Mouse (Mus musculus) hindbrain, embryonic 13.5 days (tissue): ENCODE data around the gene Olfr1278. TPM values are rescaled to one million over a fixed set of nuclear protein-coding genes. Genes with fewer than 3 reads are reported as not detected.
"Not testable (repeated sequence)": the region's sequence is repeated elsewhere in the genome, so short reads cannot be mapped to it uniquely, and the experiment has no call there.

ENCODE experiments used
- ATAC-seq: fragments of 200-750 bp; cut with Nextera tagmentation; 2 replicates; pipeline ENCODE4 v1.8.0; 2017; ENCODE audit warnings: moderate TSS enrichment; ENCODE audit not compliant: low FRiP score
- H3K27ac ChIP-seq: fragments of 300-500 bp; sonication (generic); 2 replicates; pipeline ENCODE4 v1.5.1; 2015; ENCODE audit warnings: inconsistent platforms, mild to moderate bottlenecking, moderate library complexity
- H3K27me3 ChIP-seq: fragments of 300-500 bp; sonication (generic); 2 replicates; pipeline ENCODE4 v1.6.1; 2015; ENCODE audit warnings: mild to moderate bottlenecking, inconsistent platforms
- H3K36me3 ChIP-seq: fragments of 300-500 bp; sonication (generic); 2 replicates; pipeline ENCODE4 v1.6.1; 2015; ENCODE audit warnings: mild to moderate bottlenecking, inconsistent platforms
- H3K4me1 ChIP-seq: fragments of 300-500 bp; sonication (generic); replicated peaks from 2 replicates; pipeline ENCODE4 v1.6.1; 2015; ENCODE audit warnings: inconsistent platforms
- H3K4me2 ChIP-seq: fragments of 300-500 bp; sonication (generic); 2 replicates; pipeline ENCODE4 v1.6.1; 2015; ENCODE audit warnings: inconsistent platforms, mild to moderate bottlenecking, moderate library complexity
- H3K4me3 ChIP-seq: fragments of 300-500 bp; sonication (generic); 2 replicates; pipeline ENCODE4 v1.5.1; 2015; ENCODE audit warnings: mild to moderate bottlenecking, inconsistent platforms
- H3K9ac ChIP-seq: fragments of 300-500 bp; sonication (generic); 2 replicates; pipeline ENCODE4 v1.6.1; 2015; ENCODE audit warnings: mild to moderate bottlenecking, inconsistent platforms
- H3K9me3 ChIP-seq: fragments of 300-500 bp; sonication (generic); 2 replicates; pipeline ENCODE4 v1.6.1; 2016; ENCODE audit warnings: inconsistent platforms
- WGBS: fragments of 180-500 bp; shearing (Covaris S2); methylation state at CpG from one replicate; pipeline ENCODE4 v1.1.7; 2015; 5-methylcytosine and 5-hydroxymethylcytosine counted together
- polyA plus RNA-seq: library from polyadenylated mRNA; unstranded; fragments of >200 nt; fragmentation: Nextera tagmentation; extraction: Ambion mirVana; gene quantifications from 2 replicates; pipeline ENCODE4 v1.2.1, GENCODE M21; 2015

Gene Olfr1278
- polyA plus RNA-seq, result not detected in 2 replicates

DNA sequence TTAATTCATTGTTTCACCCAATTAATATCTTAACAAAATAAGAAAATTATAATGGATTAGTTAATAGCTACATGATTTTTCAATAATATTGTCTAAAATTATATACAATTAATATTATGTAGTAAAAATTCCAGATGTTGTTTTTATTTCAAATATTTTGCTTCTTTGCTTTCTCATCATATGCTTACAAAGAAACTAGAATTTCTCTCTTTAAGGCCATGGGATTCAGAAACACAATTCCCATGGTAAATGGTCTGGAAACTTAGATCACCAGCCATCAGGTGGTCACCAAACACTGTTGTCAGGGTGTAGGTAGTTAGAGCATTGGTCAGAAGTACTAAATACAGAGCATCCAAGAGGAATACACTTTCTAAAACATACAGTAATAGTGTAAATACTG is at the start of gene Olfr1278:
Gene Olfr1278, plus strand, starts transcription at position 301 of the 400 bp plus-strand sequence.
- no peaks in the 10 kb centered on the region for H3K27me3 ChIP-seq
- H3K4me3 ChIP-seq, result no peak within 1 kb of the TSS
- no peaks in the 10 kb centered on the region for H3K4me1 ChIP-seq
- H3K36me3 ChIP-seq, result no peaks in the 10 kb centered on the region
- H3K27ac ChIP-seq, result no peak within 1 kb of the TSS
- no peak within 1 kb of the TSS for H3K4me2 ChIP-seq
- no peaks in the 10 kb centered on the region for H3K9me3 ChIP-seq
- ATAC-seq, result no peak
- no peak within 1 kb of the TSS for H3K9ac ChIP-seq

DNA sequence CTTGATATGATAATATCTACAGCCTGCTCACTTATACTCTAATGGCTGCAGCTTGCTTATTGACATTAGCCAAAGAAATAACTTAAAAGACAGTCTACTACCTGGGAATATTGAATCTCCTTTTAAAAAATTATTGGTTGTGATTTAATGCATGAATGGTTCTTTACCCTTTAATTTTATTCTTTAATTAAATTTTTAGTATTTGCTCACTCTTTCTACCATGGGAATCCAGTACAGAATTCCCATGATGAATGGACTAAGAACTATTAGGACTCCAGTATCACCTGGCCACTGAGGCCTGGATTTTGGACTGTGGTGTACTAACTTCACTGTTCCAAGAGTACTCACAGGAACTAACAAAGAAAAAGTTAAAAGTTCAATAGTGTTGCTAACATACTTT is 35.7 kb upstream of the Olfr1278 start, which contains the start of gene Olfr1276:
Gene Olfr1276, plus strand, starts transcription at position 301 of the 400 bp plus-strand sequence.
- Histone ChIP-seq H3K27ac (no peak within 1 kb of the TSS), H3K4me3 (no peak within 1 kb of the TSS), H3K9ac (no peak within 1 kb of the TSS), H3K4me2 (no peak within 1 kb of the TSS), H3K9me3 (no peaks in the 10 kb centered on the region), H3K27me3 (no peaks in the 10 kb centered on the region), H3K4me1 (no peaks in the 10 kb centered on the region), H3K36me3 (no peaks in the 10 kb centered on the region)
- no peak for ATAC-seq

DNA sequence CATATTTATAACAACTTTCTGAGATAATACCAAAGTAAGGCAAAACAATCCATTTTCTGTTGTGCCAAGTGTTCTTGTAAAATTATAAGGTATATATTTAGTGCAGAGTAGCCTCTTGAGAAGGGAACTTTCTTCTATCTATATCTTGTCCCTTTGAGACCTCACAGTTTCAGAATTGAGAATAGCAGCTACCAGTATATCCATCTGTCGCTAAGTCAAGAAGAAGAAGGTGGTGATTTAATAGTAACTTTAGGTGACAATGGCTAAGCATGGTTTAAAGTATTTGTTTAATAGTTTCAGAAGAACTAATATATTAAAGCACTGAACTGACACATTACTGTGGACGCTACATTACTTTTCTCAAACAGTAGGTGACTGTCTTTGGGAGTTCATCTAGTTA is 15.9 kb upstream of the Olfr1278 start, which contains the start of gene Olfr1277:
Gene Olfr1277, minus strand, starts transcription at position 101 of the 400 bp plus-strand sequence.
- no peak within 1 kb of the TSS for H3K4me2 ChIP-seq

DNA sequence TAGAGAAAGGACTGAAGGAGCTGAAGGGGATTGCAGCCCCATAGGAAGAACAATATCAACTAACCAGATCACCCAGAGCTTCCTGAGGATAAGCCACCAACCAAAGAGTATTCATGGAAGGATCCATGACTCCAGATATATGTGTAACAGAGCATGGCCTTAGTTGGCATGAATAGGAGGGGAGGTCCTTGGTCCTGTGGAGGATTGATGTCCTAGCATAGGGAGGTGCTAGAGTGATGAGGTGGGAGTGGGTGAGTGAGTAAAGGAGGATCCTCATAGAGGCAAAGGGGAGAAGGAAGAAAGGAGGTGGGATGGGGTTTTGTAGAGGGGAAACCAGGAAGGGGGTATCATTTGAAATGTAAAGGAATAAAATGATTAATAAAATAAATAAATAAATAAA is 8.6 kb downstream of the Olfr1278 start:
- Histone ChIP-seq H3K4me1 (no peaks in the 10 kb centered on the region), H3K4me2 (no peak overlapping the region), H3K27me3 (no peaks in the 10 kb centered on the region), H3K9me3 (no peaks in the 10 kb centered on the region), H3K9ac (no peak overlapping the region), H3K36me3 (no peaks in the 10 kb centered on the region), H3K27ac (no peak overlapping the region), H3K4me3 (no peak overlapping the region)
- ATAC-seq, result no peak

More for the DNA sequence above, 15.9 kb upstream of the Olfr1278 start, which contains the start of gene Olfr1277:
- 88% methylated on average over 2 of the region's 2 CpGs for WGBS
- no peak for ATAC-seq
- Histone ChIP-seq H3K9me3 (no peaks in the 10 kb centered on the region), H3K4me3 (no peak within 1 kb of the TSS), H3K36me3 (no peaks in the 10 kb centered on the region), H3K9ac (no peak within 1 kb of the TSS), H3K27ac (no peak within 1 kb of the TSS), H3K4me1 (no peaks in the 10 kb centered on the region), H3K27me3 (no peaks in the 10 kb centered on the region)

DNA sequence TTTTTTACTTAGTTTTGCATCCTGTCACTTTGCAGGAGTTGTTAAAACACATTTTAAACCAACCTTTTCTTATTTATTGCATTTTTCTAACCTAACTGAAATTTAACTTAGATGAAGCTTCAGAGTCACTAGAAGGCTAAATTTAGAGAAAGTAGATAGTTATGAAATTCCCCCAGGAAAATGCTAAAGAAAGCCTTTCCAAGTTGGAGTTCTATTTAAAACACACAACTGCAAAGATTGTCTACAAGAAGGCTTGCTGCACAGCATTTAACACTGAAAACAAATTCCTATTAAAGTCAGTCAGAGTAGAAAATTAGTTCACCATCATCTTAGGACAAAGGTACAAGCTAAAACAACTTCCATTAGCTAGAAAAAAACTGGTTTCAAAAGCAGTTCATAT is 10.4 kb downstream of the Olfr1278 start, which contains the start of gene Olfr1279:
Gene Olfr1279, plus strand, starts transcription at position 262 of the 400 bp plus-strand sequence.
- no peak within 1 kb of the TSS for H3K4me2 ChIP-seq
- no peaks in the 10 kb centered on the region for H3K27me3 ChIP-seq
- no peaks in the 10 kb centered on the region for H3K4me1 ChIP-seq
- H3K36me3 ChIP-seq, result no peaks in the 10 kb centered on the region
- H3K27ac ChIP-seq, result no peak within 1 kb of the TSS
- H3K4me3 ChIP-seq, result no peak within 1 kb of the TSS
- ATAC-seq, result no peak
- H3K9ac ChIP-seq, result no peak within 1 kb of the TSS
- H3K9me3 ChIP-seq, result no peaks in the 10 kb centered on the region

DNA sequence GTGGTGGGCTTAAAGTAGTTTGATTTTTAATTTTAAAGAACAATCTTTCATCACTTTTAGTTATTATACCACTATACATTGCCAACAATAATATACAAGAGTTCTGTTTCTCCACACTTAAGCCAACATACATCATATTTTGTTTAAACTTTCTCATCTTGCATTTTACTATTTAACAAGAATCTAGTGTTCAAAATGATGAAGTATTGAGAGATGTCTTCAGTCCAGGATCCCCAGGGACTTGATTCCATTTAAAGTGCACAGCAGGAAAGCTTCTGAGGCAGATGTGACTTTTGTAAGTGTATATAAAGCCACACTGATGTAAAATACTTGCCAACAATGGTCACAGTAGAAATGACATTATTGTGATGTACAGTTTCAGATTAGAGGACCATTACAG is 23.8 kb downstream of the Olfr1278 start, which contains the start of gene Olfr1280:
Gene Olfr1280, plus strand, starts transcription at position 301 of the 400 bp plus-strand sequence.
- H3K9ac ChIP-seq, result no peak within 1 kb of the TSS
- ATAC-seq, result no peak
- no peak within 1 kb of the TSS for H3K27ac ChIP-seq
- H3K27me3 ChIP-seq, result no peaks in the 10 kb centered on the region
- H3K4me2 ChIP-seq, result no peak within 1 kb of the TSS
- H3K4me3 ChIP-seq, result no peak within 1 kb of the TSS
- no peaks in the 10 kb centered on the region for H3K4me1 ChIP-seq
- H3K9me3 ChIP-seq, result no peaks in the 10 kb centered on the region
- H3K36me3 ChIP-seq, result no peaks in the 10 kb centered on the region

DNA sequence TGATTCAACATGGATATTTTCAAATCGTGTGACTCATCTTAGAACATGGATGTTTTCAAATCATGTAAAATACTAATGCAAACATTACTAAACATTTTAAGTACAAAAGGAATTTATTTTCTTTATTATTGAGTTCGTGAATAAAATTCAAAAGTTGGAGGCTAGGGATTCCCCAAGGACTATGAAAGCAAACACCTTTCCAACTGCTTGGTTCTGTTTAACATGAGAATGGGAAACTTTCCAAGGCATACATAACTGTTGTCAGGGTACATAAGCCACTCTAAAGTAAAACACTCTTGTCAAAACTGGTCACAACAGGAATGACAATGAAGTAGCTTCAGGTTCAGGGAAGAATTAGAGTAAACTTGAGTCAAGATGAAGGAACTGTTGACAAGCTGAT is 36.3 kb downstream of the Olfr1278 start, which contains the start of gene Olfr1281:
Gene Olfr1281, plus strand, starts transcription at position 301 of the 400 bp plus-strand sequence.
- H3K4me1 ChIP-seq, result no peaks in the 10 kb centered on the region
- H3K36me3 ChIP-seq, result no peaks in the 10 kb centered on the region
- H3K9me3 ChIP-seq, result no peaks in the 10 kb centered on the region
- no peak within 1 kb of the TSS for H3K27ac ChIP-seq
- 85% methylated on average over 2 of the region's 2 CpGs for WGBS
- H3K9ac ChIP-seq, result no peak within 1 kb of the TSS
- no peaks in the 10 kb centered on the region for H3K27me3 ChIP-seq
- ATAC-seq, result no peak
- H3K4me2 ChIP-seq, result no peak within 1 kb of the TSS
- no peak within 1 kb of the TSS for H3K4me3 ChIP-seq

DNA sequence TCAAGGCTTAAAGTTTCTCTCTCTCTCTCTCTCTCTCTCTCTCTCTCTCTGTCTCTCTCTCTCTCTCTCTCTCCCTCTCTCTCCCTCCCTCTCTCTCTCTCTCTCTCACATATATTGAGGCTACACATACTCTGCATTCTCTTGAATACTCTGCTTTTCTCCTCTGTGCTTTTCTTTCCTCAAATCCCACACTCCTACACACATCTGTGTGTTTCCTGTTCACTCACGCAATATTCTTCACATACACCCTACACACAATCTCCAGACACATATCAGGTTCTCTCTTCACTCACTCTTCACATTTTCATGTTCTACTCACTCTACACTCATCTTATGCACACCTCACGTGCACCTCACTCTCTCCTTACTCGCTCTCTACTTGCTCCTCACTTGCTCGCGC is 43.8 kb downstream of the Olfr1278 start:
- H3K9me3 ChIP-seq, H3K27me3 ChIP-seq, H3K4me2 ChIP-seq, H3K4me1 ChIP-seq, H3K36me3 ChIP-seq, H3K9ac ChIP-seq, ATAC-seq, H3K27ac ChIP-seq, H3K4me3 ChIP-seq: not testable (repeated sequence)
- 92% methylated on average over 5 of the region's 5 CpGs for WGBS

DNA sequence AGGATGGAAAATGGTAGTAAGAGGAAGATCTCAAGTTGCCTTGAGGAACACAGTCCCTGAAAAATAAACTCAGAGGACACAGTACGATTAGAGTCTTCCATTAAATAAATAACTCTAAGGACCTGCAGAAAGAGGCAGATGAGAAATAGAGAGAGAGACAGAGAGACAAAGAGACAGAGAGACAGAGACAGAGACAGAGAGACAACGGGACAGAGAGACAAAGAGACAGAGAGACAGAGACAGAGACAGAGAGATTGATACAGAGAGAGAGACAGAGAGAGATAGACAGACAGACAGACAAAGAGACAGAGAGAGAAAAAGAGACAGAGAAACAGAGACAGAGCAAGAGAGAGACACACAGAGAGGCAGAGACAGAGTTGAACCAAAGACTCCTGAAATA is 46.0 kb downstream of the Olfr1278 start, which contains the start of gene Olfr1282:
Gene Olfr1282, minus strand, starts transcription at position 101 of the 400 bp plus-strand sequence.
- no peak within 1 kb of the TSS for H3K9ac ChIP-seq
- no peaks in the 10 kb centered on the region for H3K9me3 ChIP-seq
- no peaks in the 10 kb centered on the region for H3K4me1 ChIP-seq
- H3K36me3 ChIP-seq, result no peaks in the 10 kb centered on the region
- no peak within 1 kb of the TSS for H3K27ac ChIP-seq
- no peak for ATAC-seq
- no peak within 1 kb of the TSS for H3K4me3 ChIP-seq
- 75% methylated on average over 2 of the region's 2 CpGs for WGBS
- no peak within 1 kb of the TSS for H3K4me2 ChIP-seq
- H3K27me3 ChIP-seq, result no peaks in the 10 kb centered on the region

Other genes with a start within 250 kb of the Olfr1278 start
- gene Gm13941, start 184.2 kb upstream of the Olfr1278 start, polyA plus RNA-seq, result not detected in 2 replicates
- not detected in 2 replicates for gene Gm15130, start 137.2 kb upstream of the Olfr1278 start, polyA plus RNA-seq
- not detected in 2 replicates for gene 4930430A15Rik, start 60.5 kb upstream of the Olfr1278 start, polyA plus RNA-seq
- not detected in 2 replicates for gene Olfr1275, start 54.9 kb upstream of the Olfr1278 start, polyA plus RNA-seq
- gene Olfr1276, start 35.6 kb upstream of the Olfr1278 start, polyA plus RNA-seq, result not detected in 2 replicates
- not detected in 2 replicates for gene Olfr1277, start 16.0 kb upstream of the Olfr1278 start, polyA plus RNA-seq
- not detected in 2 replicates for gene Olfr1279, start 10.5 kb downstream of the Olfr1278 start, polyA plus RNA-seq
- not detected in 2 replicates for gene Olfr1280, start 23.9 kb downstream of the Olfr1278 start, polyA plus RNA-seq
- not detected in 2 replicates for gene Olfr1281, start 36.4 kb downstream of the Olfr1278 start, polyA plus RNA-seq
- not detected in 2 replicates for gene Olfr1282, start 45.9 kb downstream of the Olfr1278 start, polyA plus RNA-seq
- not detected in 2 replicates for gene Olfr1283, start 76.7 kb downstream of the Olfr1278 start, polyA plus RNA-seq
- not detected in 2 replicates for gene Olfr1284, start 85.4 kb downstream of the Olfr1278 start, polyA plus RNA-seq
- gene Olfr1286, start 133.0 kb downstream of the Olfr1278 start, polyA plus RNA-seq, result not detected in 2 replicates
- gene Olfr1287, start 159.0 kb downstream of the Olfr1278 start, polyA plus RNA-seq, result not detected in 2 replicates
- gene Olfr1288, start 184.0 kb downstream of the Olfr1278 start, polyA plus RNA-seq, result not detected in 2 replicates
- gene Olfr1289, start 190.7 kb downstream of the Olfr1278 start, polyA plus RNA-seq, result not detected in 2 replicates
- not detected in 2 replicates for gene Olfr1290, start 203.7 kb downstream of the Olfr1278 start, polyA plus RNA-seq
- not detected in 2 replicates for gene Olfr1291-ps1, start 207.0 kb downstream of the Olfr1278 start, polyA plus RNA-seq
- not detected in 2 replicates for gene Olfr1293-ps, start 235.1 kb downstream of the Olfr1278 start, polyA plus RNA-seq